Mouse (Mus musculus): ENCODE measurements around the gene Ift81. TPM values are rescaled to one million over a fixed set of nuclear protein-coding genes. Genes with fewer than 3 reads are reported as not detected.

Ift81 gene
- total and polyA plus RNA-seq, 2 experiments from 2014 or later: 43.8 to 51.6 TPM

DNA sequence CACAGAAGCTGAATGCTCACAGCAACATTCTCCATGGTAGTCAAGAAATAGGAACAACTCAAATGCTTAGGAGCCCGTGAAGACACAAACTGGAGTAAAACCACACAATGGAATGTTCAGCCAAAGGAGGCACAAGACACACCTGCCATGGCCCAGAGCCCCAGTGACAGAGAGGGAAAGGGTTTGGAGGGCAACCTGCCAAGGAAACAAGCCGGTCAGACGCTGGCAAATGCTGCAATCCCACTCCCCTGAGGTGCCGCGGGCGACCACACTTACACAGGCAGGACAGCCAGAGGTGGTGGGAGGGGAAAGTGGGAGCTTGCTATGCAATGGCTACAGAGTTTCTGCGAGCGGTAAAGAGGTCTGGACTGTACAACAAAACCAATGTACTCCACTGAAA, 80.4 kb downstream of the Ift81 start:
- H3K4me2 ChIP-seq (ENCODE audit: low read depth, low read length): no peak overlapping the region
- H3K9me3 ChIP-seq (replicated peaks; ENCODE audit: control insufficient read depth, low read length): 0 out of 2 replicates have a peak, but pooled peaks cover 4% of the 10 kb centered on the region
- DNase-seq (ENCODE audit: low spot score): no peak
- no peaks in the 10 kb centered on the region for H3K27me3 ChIP-seq (ENCODE audit: control insufficient read depth, insufficient read depth, low read length)
- H3K36me3 ChIP-seq (replicated peaks; ENCODE audit: control insufficient read depth, insufficient read depth, low read length): peaks cover 5% of the 10 kb centered on the region; the same call in 1 of the 2 replicates
- H3K4me1 ChIP-seq (ENCODE audit: control insufficient read depth, insufficient read depth): peaks cover 30% of the 10 kb centered on the region
- TF ChIP-seq EP300 (IDR thresholded peaks at IDR 0.05; ENCODE audit: low read depth) (no peak), CTCF (IDR thresholded peaks at IDR 0.05; ENCODE audit: low read depth) (no peak)
- WGBS: 57% methylated on average over 8 of the region's 8 CpGs
- no peak overlapping the region for H3K9ac ChIP-seq (replicated peaks; ENCODE audit: low read depth, low read length)
- no peak overlapping the region for H3K27ac ChIP-seq (ENCODE audit: low read depth)
- no peak for ATAC-seq (ENCODE audit: insufficient read depth, low read depth)
- no peak overlapping the region for H3K4me3 ChIP-seq (ENCODE audit: low read depth, low read length)

- DNase-seq (ENCODE audit: low spot score): no peak
- H3K27ac ChIP-seq (ENCODE audit: low read depth): peak overlapping the region; percentile 94
- H3K36me3 ChIP-seq (replicated peaks; ENCODE audit: control insufficient read depth, insufficient read depth, low read length): no peaks in the 10 kb centered on the region
- no peaks in the 10 kb centered on the region for H3K27me3 ChIP-seq (ENCODE audit: control insufficient read depth, insufficient read depth, low read length)
- H3K4me3 ChIP-seq (ENCODE audit: low read depth, low read length): no peak overlapping the region
- peaks cover 69% of the 10 kb centered on the region for H3K4me1 ChIP-seq (ENCODE audit: control insufficient read depth, insufficient read depth)
- WGBS: 51% methylated on average over 9 of the region's 9 CpGs
- H3K9ac ChIP-seq (replicated peaks; ENCODE audit: low read depth, low read length): no peak overlapping the region; the same call in 1 of the 2 replicates
- H3K4me2 ChIP-seq (ENCODE audit: low read depth, low read length): no peak overlapping the region
- ATAC-seq (ENCODE audit: insufficient read depth, low read depth): no peak
- no peak for TF ChIP-seq EP300 (IDR thresholded peaks at IDR 0.05; ENCODE audit: low read depth)
- no peak for TF ChIP-seq CTCF (IDR thresholded peaks at IDR 0.05; ENCODE audit: low read depth)
- H3K9me3 ChIP-seq (replicated peaks; ENCODE audit: control insufficient read depth, low read length): 0 out of 2 replicates have a peak, but pooled peaks cover 4% of the 10 kb centered on the region
These were observed 84.3 kb downstream of the Ift81 start for GRCm38 (mm10) chr5:122529913-122530604.

GRCm38 (mm10) chr5:122529316-122529715, 85.0 kb downstream of the Ift81 start:
- Histone ChIP-seq H3K27ac (ENCODE audit: low read depth) (peak overlapping the region; percentile 94), H3K27me3 (ENCODE audit: control insufficient read depth, insufficient read depth, low read length) (no peaks in the 10 kb centered on the region), H3K36me3 (replicated peaks; ENCODE audit: control insufficient read depth, insufficient read depth, low read length) (no peaks in the 10 kb centered on the region), H3K4me1 (ENCODE audit: control insufficient read depth, insufficient read depth) (peaks cover 74% of the 10 kb centered on the region), H3K9ac (replicated peaks; ENCODE audit: low read depth, low read length) (no peak overlapping the region; the same call in 1 of the 2 replicates), H3K9me3 (replicated peaks; ENCODE audit: control insufficient read depth, low read length) (0 out of 2 replicates have a peak, but pooled peaks cover 4% of the 10 kb centered on the region), H3K4me2 (ENCODE audit: low read depth, low read length) (no peak overlapping the region), H3K4me3 (ENCODE audit: low read depth, low read length) (no peak overlapping the region)
- DNase-seq (ENCODE audit: low spot score) (peak; percentile 68), ATAC-seq (ENCODE audit: insufficient read depth, low read depth) (peak; percentile 22; the same call in 1 of the 2 replicates)
- no peak for TF ChIP-seq EP300 (IDR thresholded peaks at IDR 0.05; ENCODE audit: low read depth)
- no peak for TF ChIP-seq CTCF (IDR thresholded peaks at IDR 0.05; ENCODE audit: low read depth)
- 12% methylated on average over 3 of the region's 3 CpGs for whole genome bisulfite sequencing

- Histone ChIP-seq H3K4me1 (ENCODE audit: control insufficient read depth, insufficient read depth) (peaks cover 68% of the 10 kb centered on the region), H3K9me3 (replicated peaks; ENCODE audit: control insufficient read depth, low read length) (0 out of 2 replicates have a peak, but pooled peaks cover 4% of the 10 kb centered on the region), H3K9ac (replicated peaks; ENCODE audit: low read depth, low read length) (peak overlapping the region; percentile 37; the same call in 1 of the 2 replicates), H3K4me3 (ENCODE audit: low read depth, low read length) (no peak overlapping the region), H3K36me3 (replicated peaks; ENCODE audit: control insufficient read depth, insufficient read depth, low read length) (no peaks in the 10 kb centered on the region), H3K27ac (ENCODE audit: low read depth) (peak overlapping the region; percentile 94), H3K27me3 (ENCODE audit: control insufficient read depth, insufficient read depth, low read length) (no peaks in the 10 kb centered on the region), H3K4me2 (ENCODE audit: low read depth, low read length) (no peak overlapping the region)
- ATAC-seq (ENCODE audit: insufficient read depth, low read depth) (no peak), DNase-seq (ENCODE audit: low spot score) (no peak)
- TF ChIP-seq CTCF (IDR thresholded peaks at IDR 0.05; ENCODE audit: low read depth): no peak
- no peak for TF ChIP-seq EP300 (IDR thresholded peaks at IDR 0.05; ENCODE audit: low read depth)
- 59% methylated on average over 3 of the region's 3 CpGs for WGBS
These were observed 85.7 kb downstream of the Ift81 start for GRCm38 (mm10) chr5:122528591-122528990.

- 0 out of 2 replicates have a peak, but pooled peaks cover 4% of the 10 kb centered on the region for H3K9me3 ChIP-seq (replicated peaks; ENCODE audit: control insufficient read depth, low read length)
- no peak for DNase-seq (ENCODE audit: low spot score)
- no peaks in the 10 kb centered on the region for H3K36me3 ChIP-seq (replicated peaks; ENCODE audit: control insufficient read depth, insufficient read depth, low read length)
- no peak for TF ChIP-seq EP300 (IDR thresholded peaks at IDR 0.05; ENCODE audit: low read depth)
- no peak for TF ChIP-seq CTCF (IDR thresholded peaks at IDR 0.05; ENCODE audit: low read depth)
- H3K4me3 ChIP-seq (ENCODE audit: low read depth, low read length): no peak overlapping the region
- H3K4me1 ChIP-seq (ENCODE audit: control insufficient read depth, insufficient read depth): peaks cover 64% of the 10 kb centered on the region
- H3K4me2 ChIP-seq (ENCODE audit: low read depth, low read length): peak overlapping the region; percentile 28
- peak overlapping the region; percentile 37 for H3K9ac ChIP-seq (replicated peaks; ENCODE audit: low read depth, low read length)
- peak overlapping the region; percentile 94 for H3K27ac ChIP-seq (ENCODE audit: low read depth)
- H3K27me3 ChIP-seq (ENCODE audit: control insufficient read depth, insufficient read depth, low read length): no peaks in the 10 kb centered on the region
- WGBS: 8% methylated on average over 11 of the region's 11 CpGs
- ATAC-seq (ENCODE audit: insufficient read depth, low read depth): peak; percentile 49
These were observed 86.6 kb downstream of the Ift81 start for GRCm38 (mm10) chr5:122527761-122528160.

All from heart, postnatal 0 days (tissue).